Mouse (Mus musculus) adrenal gland, adult 8-10 months (tissue): ENCODE measurements around the gene Sptssb. TPM values are rescaled to one million over a fixed set of nuclear protein-coding genes. Genes with fewer than 3 reads are reported as not detected.

ENCODE experiments used
- DNase-seq: peaks from one replicate; pipeline ENCODE4 v3.0.0; 2022
- total RNA-seq, 4 experiments: library from RNA; stranded (reverse); gene quantifications; 2 replicates each; pipeline ENCODE4 v1.2.4; 2022

Gene Sptssb
- total RNA-seq = not detected

- no peak for DNase-seq
Observed at GRCm38 (mm10) chr3:69859858-69860588, at the start of gene Sptssb. TSS of gene Sptssb (minus strand) at chr3:69859940.

DNA sequence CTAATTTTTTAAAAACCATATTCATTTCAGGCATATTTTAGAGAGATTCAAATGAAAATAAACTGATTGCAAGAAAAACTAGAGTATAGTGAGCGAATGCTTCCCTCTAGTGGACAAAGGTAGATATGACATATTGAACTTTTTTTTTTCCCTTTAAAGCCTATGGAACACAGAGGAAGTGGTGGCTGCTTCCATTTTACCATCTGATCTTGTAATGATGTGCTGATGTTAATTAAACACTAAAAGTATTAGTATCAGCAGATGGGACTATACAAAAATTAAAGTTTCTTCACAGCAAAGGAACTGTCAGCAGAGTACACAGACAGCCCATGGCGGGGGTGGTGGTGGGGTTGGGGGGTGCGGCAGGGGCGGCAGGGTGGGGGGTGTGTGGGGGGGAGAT, 48.3 kb upstream of the Sptssb start:
- DNase-seq = no peak

DNA sequence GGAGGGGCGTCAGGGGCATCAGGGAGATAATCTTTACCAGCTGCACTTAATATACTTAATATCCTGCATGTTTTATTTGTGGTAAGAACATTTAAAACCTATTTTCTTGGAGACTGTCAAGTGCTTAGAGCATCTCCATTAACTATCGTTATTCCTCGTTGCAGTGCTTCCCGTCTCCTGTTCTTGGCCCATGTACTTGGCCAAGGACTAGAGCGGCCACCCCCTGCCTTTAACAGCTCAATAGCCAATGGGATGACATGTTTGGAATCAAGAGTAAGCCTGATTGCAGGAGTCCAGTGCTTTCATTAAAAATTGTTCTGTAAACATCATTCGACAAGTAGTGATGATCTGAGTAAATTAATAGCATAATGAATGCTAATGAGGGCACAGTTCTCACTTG, 47.8 kb upstream of the Sptssb start:
- DNase-seq = no peak

DNA sequence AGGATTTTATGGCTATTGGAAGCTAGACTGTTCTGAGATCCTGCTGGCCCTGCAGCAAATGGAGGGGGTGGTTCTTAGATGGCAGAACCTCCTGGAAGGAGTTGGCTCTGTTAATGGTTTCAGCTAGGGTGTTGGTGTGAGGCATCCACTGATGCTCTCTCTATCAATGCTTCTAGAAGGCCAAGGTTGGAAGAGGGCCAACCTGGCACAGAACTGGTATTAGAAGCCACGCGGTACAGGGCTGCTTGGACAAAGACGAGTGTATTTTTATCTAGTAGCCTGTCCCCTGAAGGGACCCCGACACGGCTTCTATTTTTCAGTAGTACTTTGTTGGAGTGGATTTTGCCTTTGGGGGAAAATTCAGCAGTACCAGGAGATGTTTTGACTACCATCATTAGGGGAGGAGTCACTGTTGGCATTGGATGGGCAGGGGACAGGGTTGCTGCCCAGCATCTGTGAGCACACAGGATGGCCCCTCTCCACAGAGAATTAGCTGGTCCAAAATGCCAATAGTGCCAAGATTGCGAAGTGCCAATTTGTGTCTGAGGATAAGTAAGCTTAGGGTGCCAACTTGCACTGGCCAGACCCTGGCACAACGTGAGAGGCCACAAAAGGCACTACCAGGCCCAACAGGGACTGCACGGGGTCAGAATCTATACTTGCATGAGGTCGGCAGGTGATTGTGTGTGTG, 43.2 kb upstream of the Sptssb start:
- no peak for DNase-seq

GRCm38 (mm10) chr3:69902382-69902781, 42.6 kb upstream of the Sptssb start:
- DNase-seq = no peak

DNA sequence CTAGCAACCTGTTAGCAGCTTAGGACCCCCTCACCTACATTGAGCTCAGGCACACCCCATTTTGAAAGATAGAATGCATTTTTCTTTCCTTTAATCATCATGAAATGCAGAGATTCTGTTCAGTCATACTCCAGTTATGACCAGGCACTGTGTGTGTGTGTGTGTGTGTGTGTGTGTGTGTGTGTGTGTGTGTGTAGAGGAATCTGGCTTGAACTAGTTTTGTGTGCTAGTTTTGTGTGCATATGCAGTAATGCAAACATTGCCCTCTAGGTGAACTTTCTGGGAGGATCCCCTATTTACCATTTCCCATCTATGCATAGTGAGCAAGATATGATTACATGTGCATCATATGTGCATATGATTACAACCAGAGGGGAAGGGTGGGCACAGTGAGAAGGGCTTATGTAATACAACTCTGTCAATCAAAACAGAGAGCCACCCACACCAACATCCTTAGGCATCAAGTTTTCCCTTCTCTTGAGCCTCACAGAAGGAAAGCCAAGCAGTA, 42.2 kb upstream of the Sptssb start:
- DNase-seq = no peak

DNA sequence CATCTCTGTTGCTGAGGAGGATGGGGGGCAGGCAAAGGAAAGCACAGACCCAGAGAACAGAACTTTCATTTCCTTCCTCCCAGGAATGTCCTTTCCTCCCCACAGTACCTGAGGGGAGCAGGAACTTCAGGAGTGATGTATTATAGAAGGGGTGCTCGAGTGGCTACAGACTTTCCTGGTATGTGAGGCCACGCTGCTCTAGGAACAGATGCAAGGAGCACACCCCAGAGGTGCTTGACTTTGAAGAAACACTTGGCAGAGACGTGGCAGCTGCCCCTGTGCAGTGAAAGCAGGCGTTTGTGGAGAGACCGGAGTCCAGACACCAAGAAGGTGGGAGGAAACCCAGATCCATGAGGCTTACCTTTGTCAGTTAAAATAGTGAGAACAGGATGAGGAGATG, 40.6 kb upstream of the Sptssb start:
- no peak for DNase-seq

- no peak for DNase-seq
Observed at GRCm38 (mm10) chr3:69897917-69898594, 38.3 kb upstream of the Sptssb start.

DNA sequence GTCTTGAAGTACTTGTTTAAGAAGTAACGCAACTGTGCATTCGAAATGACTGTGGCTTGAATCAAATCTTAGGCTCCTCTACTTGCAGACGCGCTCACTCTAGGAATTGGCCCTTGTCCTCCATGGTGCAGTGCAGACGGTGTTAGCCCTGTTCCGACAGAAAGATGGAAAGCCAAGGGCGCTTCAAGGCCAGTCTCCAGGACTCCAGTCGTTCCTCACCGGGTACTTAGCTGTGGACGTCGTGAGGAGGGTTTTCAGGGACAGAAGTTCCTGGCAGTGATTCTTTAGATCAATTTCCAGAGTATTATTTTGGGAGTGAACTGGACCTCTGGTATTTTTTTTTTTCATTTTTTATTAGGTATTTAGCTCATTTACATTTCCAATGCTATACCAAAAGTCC, 35.8 kb upstream of the Sptssb start:
- DNase-seq = peak; percentile 17

DNA sequence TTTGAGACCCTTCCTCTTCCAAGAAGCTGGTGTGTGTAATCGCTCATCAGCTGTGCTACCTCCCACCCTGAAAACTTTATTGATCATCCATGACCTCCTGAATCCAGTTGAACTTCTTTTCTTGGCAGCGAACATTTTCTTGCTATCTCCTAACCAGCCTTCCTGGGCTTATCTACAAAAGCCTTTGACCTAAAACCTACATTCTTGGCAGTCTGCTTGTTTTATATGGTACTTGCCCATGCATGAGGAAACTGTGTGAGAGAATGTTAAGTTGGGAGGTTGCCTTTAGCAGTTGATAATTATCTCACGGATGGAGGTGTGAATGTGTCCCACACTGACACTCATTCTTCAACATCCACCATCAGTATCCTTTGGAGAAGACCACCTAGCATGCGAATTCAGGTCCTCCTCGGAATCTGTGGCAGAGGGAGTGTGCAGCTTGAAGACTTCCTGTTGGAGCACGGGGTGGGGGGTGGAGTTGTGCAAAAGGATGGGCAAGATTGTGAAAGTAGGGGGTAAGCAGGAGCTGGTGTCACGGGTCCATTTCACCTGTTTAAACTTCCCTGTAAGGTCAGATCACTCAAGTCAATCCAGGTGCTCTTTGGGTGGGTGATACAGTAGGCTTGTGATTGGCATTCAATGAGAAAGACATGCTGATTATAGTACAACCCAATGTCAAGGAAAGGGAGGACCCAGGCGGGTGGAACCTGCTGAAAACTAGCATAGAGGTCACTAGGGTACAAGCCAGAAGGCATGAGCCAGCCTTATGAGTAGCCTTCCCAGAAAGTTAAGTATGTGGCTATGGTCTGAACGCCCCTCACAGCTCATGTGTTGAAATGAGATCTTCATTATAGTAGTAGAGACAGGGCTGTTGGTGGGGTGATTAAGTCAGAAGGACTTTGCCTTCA, 32.7 kb upstream of the Sptssb start:
- DNase-seq = no peak

DNA sequence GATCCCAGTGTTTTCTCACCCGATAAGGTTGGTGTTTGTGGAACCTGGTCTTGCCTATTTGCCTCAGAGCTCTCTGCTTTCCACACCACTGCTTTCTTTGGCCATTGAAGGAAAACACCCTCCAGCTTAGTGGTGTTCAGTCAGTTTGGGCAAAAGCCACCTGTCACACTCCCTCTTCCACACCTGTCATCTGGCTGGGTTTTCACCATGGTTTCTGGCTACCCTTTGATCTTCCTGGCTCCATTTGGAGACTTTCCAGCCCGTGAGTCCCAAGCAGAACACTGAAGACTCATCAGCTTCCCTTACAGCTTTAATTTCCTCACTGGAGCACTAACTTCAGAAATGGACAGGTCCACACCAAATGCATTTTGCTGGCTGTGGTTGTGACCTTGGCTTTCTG, 26.1 kb upstream of the Sptssb start:
- DNase-seq = no peak

DNA sequence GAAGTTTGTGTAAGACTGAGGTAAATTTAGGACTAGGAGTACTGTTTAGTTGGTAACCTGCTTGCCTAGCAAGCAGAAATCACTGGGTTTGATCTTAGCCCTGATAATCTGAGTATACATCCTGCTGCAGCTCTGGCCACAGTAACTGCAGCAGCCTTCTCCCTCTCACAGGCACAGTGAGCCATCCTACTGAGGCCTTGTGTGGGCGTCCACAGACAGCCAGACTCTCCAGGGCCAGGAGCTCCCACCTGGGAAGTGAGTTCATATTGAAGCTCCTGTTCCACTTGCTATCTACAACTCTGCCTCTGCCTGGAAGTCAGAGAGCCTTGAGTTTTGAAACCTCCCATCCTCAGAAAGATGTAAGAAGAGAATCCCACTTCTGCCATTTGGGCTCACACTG, 24.0 kb upstream of the Sptssb start:
- no peak for DNase-seq

DNA sequence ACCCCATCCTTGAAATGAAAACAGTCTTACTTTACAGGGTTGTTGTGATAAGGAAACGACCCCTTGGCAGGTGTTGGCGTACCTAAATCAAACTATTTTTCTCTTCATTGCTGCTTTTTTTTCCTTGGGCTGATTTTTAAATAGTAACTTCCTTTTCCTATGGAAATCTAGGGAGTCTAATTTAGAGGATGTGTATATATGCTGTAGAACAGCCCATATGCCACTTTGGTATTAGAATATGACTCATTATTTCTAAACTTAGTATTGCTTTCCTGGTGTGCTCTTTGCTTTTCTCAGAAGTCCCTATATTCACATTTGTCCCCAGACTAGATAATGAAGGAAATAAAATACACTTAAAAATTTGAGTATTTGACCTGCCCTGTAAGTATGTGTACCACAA, 17.8 kb upstream of the Sptssb start:
- DNase-seq = no peak

- no peak for DNase-seq
Observed at GRCm38 (mm10) chr3:69874721-69875120, 15.0 kb upstream of the Sptssb start.

GRCm38 (mm10) chr3:69872661-69873327, 13.1 kb upstream of the Sptssb start:
- DNase-seq = no peak

- no peak for DNase-seq
Observed at GRCm38 (mm10) chr3:69871174-69871573, 11.4 kb upstream of the Sptssb start.

DNA sequence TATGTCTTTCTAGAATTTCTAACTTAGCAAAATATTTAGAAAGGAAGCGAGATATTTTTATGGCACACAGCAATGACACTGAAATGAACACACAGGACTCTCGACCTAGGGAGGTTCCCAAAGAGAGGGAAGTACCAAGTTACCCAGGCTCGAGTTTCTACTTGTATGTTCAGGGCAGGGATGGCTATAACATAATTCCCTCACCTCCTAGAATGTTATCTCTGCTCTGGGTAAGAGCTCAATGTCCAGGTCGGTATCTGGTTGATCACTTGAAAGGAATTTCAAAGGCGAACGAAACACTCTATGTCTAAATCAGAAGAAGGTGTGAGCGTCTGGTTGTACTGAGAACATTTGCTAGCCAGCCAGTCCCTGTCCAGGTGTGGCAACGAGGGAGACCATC, 10.0 kb upstream of the Sptssb start:
- no peak for DNase-seq

DNA sequence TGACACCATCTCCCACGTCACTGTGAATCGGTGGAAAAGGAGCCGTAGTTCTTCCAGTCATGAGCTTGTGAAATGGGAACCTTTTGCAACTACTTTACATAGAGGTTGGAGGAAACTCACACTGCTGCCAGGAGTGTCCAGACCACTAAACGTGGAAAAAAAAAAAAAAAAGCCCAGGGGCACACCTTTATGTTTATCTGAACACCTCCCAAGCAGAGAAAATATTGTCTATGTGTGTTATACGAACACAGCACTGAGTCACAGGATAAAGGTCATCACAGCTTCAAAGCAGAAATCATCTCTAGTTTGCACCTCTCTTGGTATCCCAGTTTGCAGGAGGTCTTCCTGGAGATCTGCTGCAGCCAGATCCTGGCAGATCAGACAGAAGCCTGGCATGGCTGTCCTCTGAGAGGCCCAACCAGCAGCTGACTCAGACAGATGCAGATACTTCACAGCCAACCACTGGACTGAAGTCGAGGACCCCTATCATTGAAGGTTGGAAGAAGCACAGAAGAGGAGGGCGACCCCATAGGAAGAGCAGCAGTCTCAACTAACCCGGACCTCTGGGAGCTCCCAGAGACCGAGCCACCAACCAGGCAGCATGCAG, 2.2 kb upstream of the Sptssb start:
- no peak for DNase-seq

DNA sequence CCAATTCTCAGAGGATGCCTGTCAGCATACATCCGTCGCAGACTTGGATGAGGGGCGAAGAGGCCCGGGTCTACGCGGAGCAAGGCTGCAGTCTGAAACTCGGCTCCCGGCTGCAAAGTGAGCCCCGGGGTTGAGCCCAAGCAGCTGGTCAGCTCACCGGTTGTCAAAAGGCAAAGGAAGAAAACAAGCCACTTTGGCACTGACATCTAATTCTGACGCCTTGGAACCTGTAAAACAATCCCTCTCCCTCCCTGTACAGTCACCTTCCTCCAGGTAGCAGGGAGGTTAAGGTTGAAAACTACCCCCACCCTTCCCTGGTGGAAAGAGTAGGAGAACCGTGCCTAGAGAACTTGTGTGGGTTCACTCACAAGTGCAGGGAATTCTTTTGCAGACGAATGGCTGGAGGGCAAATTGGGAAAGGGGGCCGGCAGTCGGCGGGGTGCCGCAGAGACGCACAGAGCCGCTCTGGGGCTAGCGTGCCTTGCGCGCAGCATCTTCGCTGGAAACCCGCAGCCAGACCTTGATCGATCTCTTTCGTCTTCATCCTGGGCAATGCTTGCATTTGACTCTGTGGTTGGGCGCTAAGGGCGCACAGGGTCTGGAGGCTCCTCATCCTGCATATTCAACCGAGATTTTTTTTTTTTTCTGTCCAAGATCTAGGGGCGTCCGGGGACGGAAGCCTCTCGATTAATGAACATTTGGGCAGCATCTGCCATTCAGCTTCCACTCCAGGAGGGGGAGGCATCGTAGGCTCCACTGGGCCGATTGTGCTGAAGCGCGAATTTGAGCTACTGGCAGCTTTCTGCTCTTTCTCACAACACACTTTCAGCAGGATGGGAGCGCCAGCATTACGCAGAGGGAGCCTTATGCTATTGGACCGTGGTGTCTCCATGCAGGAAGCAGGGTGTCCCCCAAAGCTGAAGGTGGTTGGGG, 1.1 kb upstream of the Sptssb start:
- DNase-seq = no peak

DNA sequence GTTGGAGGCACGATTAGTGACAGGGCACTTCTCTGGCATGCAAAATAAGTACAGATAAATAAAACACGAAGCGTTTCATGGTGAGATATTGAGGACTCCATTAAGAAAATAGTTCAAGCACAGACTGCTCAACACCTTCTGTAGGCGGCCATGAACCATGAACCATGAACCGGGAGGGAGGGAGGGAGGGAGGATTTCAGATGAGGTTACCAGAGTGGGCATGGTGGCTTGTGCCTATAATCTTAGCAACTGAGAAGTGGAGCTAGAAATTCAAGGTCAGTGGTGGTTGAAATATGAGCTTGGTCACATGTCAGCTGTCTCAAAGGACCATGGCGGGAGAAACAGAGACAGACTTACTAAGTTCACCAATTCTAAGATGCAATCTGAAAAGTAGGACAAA, 20.3 kb downstream of the Sptssb start:
- no peak for DNase-seq
